In the genomic region with DNA sequence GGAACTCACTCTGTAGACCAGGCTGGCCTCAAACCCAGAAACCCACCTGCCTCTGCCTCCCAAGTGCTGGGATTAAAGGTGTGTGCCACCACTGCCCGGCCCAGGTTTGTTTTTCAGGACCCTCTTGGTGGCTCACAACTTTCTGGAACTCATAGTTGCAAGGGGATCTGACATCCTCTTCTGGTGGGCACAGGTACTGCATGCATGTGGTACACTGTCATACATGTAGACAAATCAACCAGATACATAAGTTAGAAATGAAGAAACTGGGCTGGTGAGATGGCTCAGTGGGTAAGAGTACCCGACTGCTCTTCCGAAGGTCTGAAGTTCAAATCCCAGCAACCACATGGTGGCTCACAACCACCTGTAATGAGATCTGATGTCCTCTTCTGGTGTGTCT, we compare ENCODE assay signal across 28 mouse cellular contexts. TPM values are rescaled to one million over a fixed set of nuclear protein-coding genes. Genes with fewer than 3 reads are reported as not detected.
DNase-seq lines count a peak whose midpoint lies in the region; ATAC-seq and TF ChIP-seq lines count a peak whose summit lies in the region.
"Not testable (repeated sequence)": the region's sequence is repeated elsewhere in the genome, so short reads cannot be mapped to it uniquely, and the experiment has no call there.
"Had no signal": no experiment of that assay in that cellular context is flagged by ENCODE, and none has a peak within 500 bp of the region (broad histone marks: within the 10 kb centered on the region; RNA-seq: fewer than 3 reads in every experiment).

No protein-coding gene starts in this region.

- peak; percentile 46 for TF ChIP-seq RAD21 in MEL (IDR thresholded peaks at IDR 0.05; ENCODE audit: low read depth, low read length)

- not testable (repeated sequence) for H3K36me3 ChIP-seq in MEL (ENCODE audit: control insufficient read depth in 1 of 2, insufficient read depth in 2 of 2, low read length in 2 of 2); forebrain, postnatal 0 days (ENCODE audit: insufficient read depth); liver, embryonic 14.5 days (replicated peaks; ENCODE audit: control insufficient read depth, insufficient read depth, low read depth); midbrain, postnatal 0 days (ENCODE audit: insufficient read depth, low read length)

- H3K4me3 ChIP-seq in MEL (ENCODE audit: control insufficient read depth in 1 of 2, insufficient read depth in 1 of 2, low read depth in 2 of 2, low read length in 2 of 2); forebrain, postnatal 0 days (ENCODE audit: low read depth, low read length); liver, embryonic 14.5 days (ENCODE audit: insufficient read depth in 1 of 2, low read depth in 2 of 2, low read length in 2 of 2); midbrain, postnatal 0 days (ENCODE audit: low read depth, low read length): not testable (repeated sequence)

- H3K9ac ChIP-seq in MEL (ENCODE audit: control insufficient read depth, low read depth, low read length, poor library complexity, severe bottlenecking); forebrain, postnatal 0 days; liver, embryonic 14.5 days (replicated peaks); midbrain, postnatal 0 days (replicated peaks; ENCODE audit: low read length, poor library complexity, severe bottlenecking): not testable (repeated sequence)

- peak; percentile 63; the same call in 1 of the 2 replicates for ATAC-seq in common myeloid progenitor, adult 5-6 weeks (replicated peaks; ENCODE audit: low read depth, poor library complexity, severe bottlenecking)
- ATAC-seq in forebrain, postnatal 0 days; liver, embryonic 14.5 days (ENCODE audit: insufficient read depth); midbrain, postnatal 0 days (ENCODE audit: low FRiP score): not testable (repeated sequence)

- not testable (repeated sequence) for H3K79me2 ChIP-seq in MEL (ENCODE audit: control insufficient read depth, insufficient read depth, low read length, poor library complexity)

- H3K27ac ChIP-seq in MEL (ENCODE audit: control insufficient read depth, low read depth, low read length); forebrain, postnatal 0 days (ENCODE audit: low read depth, low read length); liver, embryonic 14.5 days; midbrain, postnatal 0 days (ENCODE audit: low read depth, low read length): not testable (repeated sequence)

- not testable (repeated sequence) for H3K4me2 ChIP-seq in forebrain, postnatal 0 days (ENCODE audit: low read depth); liver, embryonic 14.5 days (ENCODE audit: low read depth); midbrain, postnatal 0 days (ENCODE audit: low read depth, low read length, poor library complexity, severe bottlenecking)

- DNase-seq in A20 (ENCODE audit: low read depth, low spot score) = peak; percentile 62
- DNase-seq in MEL (ENCODE audit: low read depth, low spot score) = peak; percentile 64
- not testable (repeated sequence) for DNase-seq in forebrain, postnatal 0 days; liver, embryonic 14.5 days (ENCODE audit: low read depth in 3 of 3, low spot score in 3 of 3); midbrain, postnatal 0 days (ENCODE audit: low spot score)
- peak; percentile 50 for DNase-seq in induced T-regulatory cell, adult 2 months (ENCODE audit: low read depth)
- DNase-seq in thymus, postnatal 10 days (ENCODE audit: low spot score in 2 of 2) = peak; percentile 23 to 46

- not testable (repeated sequence) for TF ChIP-seq EP300 in MEL (IDR thresholded peaks at IDR 0.05; ENCODE audit: low read depth in 1 of 2, low read length in 2 of 2); liver, embryonic 14.5 days (IDR thresholded peaks at IDR 0.05; ENCODE audit: low read depth)

- not testable (repeated sequence) for H3K27me3 ChIP-seq in MEL (ENCODE audit: control insufficient read depth in 1 of 2, insufficient read depth in 2 of 2, low read length in 2 of 2); forebrain, postnatal 0 days (ENCODE audit: insufficient read depth, low read length); liver, embryonic 14.5 days (ENCODE audit: control insufficient read depth, insufficient read depth, low read length); midbrain, postnatal 0 days (ENCODE audit: insufficient read depth, low read length)

- 74% methylated on average over 3 of the region's 3 CpGs for WGBS in forebrain, postnatal 0 days
- 52% methylated on average over 3 of the region's 3 CpGs for WGBS in liver, embryonic 14.5 days (ENCODE audit: insufficient replicate concordance)
- 77% methylated on average over 3 of the region's 3 CpGs for WGBS in midbrain, postnatal 0 days

- not testable (repeated sequence) for H3K9me3 ChIP-seq in MEL (replicated peaks; ENCODE audit: insufficient read depth, low read length); forebrain, postnatal 0 days (ENCODE audit: low read length); liver, embryonic 14.5 days (ENCODE audit: control insufficient read depth, low read length); midbrain, postnatal 0 days (ENCODE audit: low read length)

- not testable (repeated sequence) for H3K4me1 ChIP-seq in MEL (ENCODE audit: control insufficient read depth in 1 of 2, insufficient read depth in 2 of 2, low read length in 2 of 2); forebrain, postnatal 0 days (ENCODE audit: insufficient read depth); liver, embryonic 14.5 days (replicated peaks; ENCODE audit: control insufficient read depth in 2 of 2, insufficient read depth in 2 of 2, low read length in 1 of 2); midbrain, postnatal 0 days (ENCODE audit: insufficient read depth, low read length)

- not testable (repeated sequence) for TF ChIP-seq POLR2A in MEL (IDR thresholded peaks at IDR 0.05; ENCODE audit: control insufficient read depth in 1 of 2, insufficient read depth in 1 of 2, low read depth in 1 of 2, low read length in 2 of 2, poor library complexity in 1 of 2)

- peak; percentile 37 to 59 (median 54); a peak in 5 of 6 replicates for TF ChIP-seq CTCF in MEL (IDR thresholded peaks at IDR 0.05 in 2 of 3, conservative IDR thresholded peaks at IDR 0.05 in 1 of 3; ENCODE audit: control insufficient read depth in 1 of 3, insufficient read depth in 1 of 3, low read depth in 2 of 3, low read length in 3 of 3, poor library complexity in 1 of 3, severe bottlenecking in 1 of 3)
- peak; percentile 53 for TF ChIP-seq CTCF in forebrain, postnatal 0 days (IDR thresholded peaks at IDR 0.05; ENCODE audit: low read depth)
- TF ChIP-seq CTCF in liver, embryonic 14.5 days (IDR thresholded peaks at IDR 0.05; ENCODE audit: low read depth) = peak; percentile 48
- TF ChIP-seq CTCF in midbrain, postnatal 0 days (IDR thresholded peaks at IDR 0.05) = peak; percentile 53

RNA-seq across cellular contexts. Expression of a gene that starts 5.3 kb away (rescaled TPM):
- total RNA-seq in MEL (2012; rRNA removed) = not detected in 2 replicates
- not detected for polyA plus RNA-seq in MEL (2012; ENCODE audit: insufficient read depth in 1 of 2, insufficient read length in 2 of 2, low read depth in 1 of 2, low replicate concordance in 2 of 2, missing spikeins in 1 of 2)
- total RNA-seq in common myeloid progenitor, adult 5-6 weeks (2017) = not detected in 2 replicates
- total RNA-seq in forebrain, postnatal 0 days (2014; rRNA removed) = 12.9 and 21.1 TPM in 2 replicates
- polyA plus RNA-seq in forebrain, postnatal 0 days (2015; fragmentation: Nextera tagmentation; extraction: Ambion mirVana) = 17.6 and 20.0 TPM in 2 replicates
- polyA plus RNA-seq in liver, embryonic 14.5 days (2012; rRNA removed) = 0.04 and 0.14 TPM in 2 replicates
- polyA plus RNA-seq in liver, embryonic 14.5 days (2014; fragmentation: Nextera tagmentation; extraction: Ambion mirVana) = not detected in 2 replicates
- 16.1 and 25.0 TPM in 2 replicates for total RNA-seq in midbrain, postnatal 0 days (2014; rRNA removed)
- polyA plus RNA-seq in midbrain, postnatal 0 days (2015; fragmentation: Nextera tagmentation; extraction: Ambion mirVana) = 14.8 and 15.6 TPM in 2 replicates

RNA-seq across cellular contexts. Expression of a gene that starts 14.5 kb away (rescaled TPM):
- total RNA-seq in MEL (2012; rRNA removed) = not detected in 2 replicates
- polyA plus RNA-seq in MEL (2012; ENCODE audit: insufficient read depth in 1 of 2, insufficient read length in 2 of 2, low read depth in 1 of 2, low replicate concordance in 2 of 2, missing spikeins in 1 of 2) = not detected
- not detected in 2 replicates for total RNA-seq in common myeloid progenitor, adult 5-6 weeks (2017)
- total RNA-seq in forebrain, postnatal 0 days (2014; rRNA removed) = not detected in 2 replicates
- polyA plus RNA-seq in forebrain, postnatal 0 days (2015; fragmentation: Nextera tagmentation; extraction: Ambion mirVana) = not detected in 2 replicates
- polyA plus RNA-seq in liver, embryonic 14.5 days (2012; rRNA removed) = not detected in 2 replicates
- polyA plus RNA-seq in liver, embryonic 14.5 days (2014; fragmentation: Nextera tagmentation; extraction: Ambion mirVana) = not detected in 2 replicates
- not detected in 2 replicates for total RNA-seq in midbrain, postnatal 0 days (2014; rRNA removed)
- not detected in 2 replicates for polyA plus RNA-seq in midbrain, postnatal 0 days (2015; fragmentation: Nextera tagmentation; extraction: Ambion mirVana)
- total RNA-seq: adrenal gland, postnatal 10 days; gastrocnemius, postnatal 36 days; heart, postnatal 4 days; layer of hippocampus, adult 8-10 months; layer of hippocampus, postnatal 36 days; left cerebral cortex, postnatal 14 days had no signal
- polyA plus RNA-seq: cerebellum, adult 2 months; embryonic facial prominence, embryonic 10.5 days; forebrain, embryonic 10.5 days; heart, embryonic 15.5 days; hindbrain, embryonic 14.5 days; intestine, embryonic 15.5 days; limb, embryonic 13.5 days; liver, embryonic 12.5 days; lung, embryonic 15.5 days; macrophage; midbrain, embryonic 10.5 days; midbrain, embryonic 16.5 days; neural tube, embryonic 15.5 days; stomach, embryonic 15.5 days had no signal

RNA-seq across cellular contexts. Expression of a gene that starts 27.1 kb away (rescaled TPM):
- 191 and 192 TPM in 2 replicates for total RNA-seq in MEL (2012; rRNA removed)
- polyA plus RNA-seq in MEL (2012; ENCODE audit: insufficient read depth in 1 of 2, insufficient read length in 2 of 2, low read depth in 1 of 2, low replicate concordance in 2 of 2, missing spikeins in 1 of 2) = 100 to 1,000 TPM; 278 to 756 TPM
- total RNA-seq in common myeloid progenitor, adult 5-6 weeks (2017) = 33.6 and 73.2 TPM in 2 replicates
- total RNA-seq in forebrain, postnatal 0 days (2014; rRNA removed) = 32.2 and 41.9 TPM in 2 replicates
- polyA plus RNA-seq in forebrain, postnatal 0 days (2015; fragmentation: Nextera tagmentation; extraction: Ambion mirVana) = 30.9 and 31.6 TPM in 2 replicates
- 55.1 and 63.6 TPM in 2 replicates for polyA plus RNA-seq in liver, embryonic 14.5 days (2012; rRNA removed)
- 27.7 and 30.4 TPM in 2 replicates for polyA plus RNA-seq in liver, embryonic 14.5 days (2014; fragmentation: Nextera tagmentation; extraction: Ambion mirVana)
- 35.1 and 46.6 TPM in 2 replicates for total RNA-seq in midbrain, postnatal 0 days (2014; rRNA removed)
- polyA plus RNA-seq in midbrain, postnatal 0 days (2015; fragmentation: Nextera tagmentation; extraction: Ambion mirVana) = 31.3 and 31.4 TPM in 2 replicates

RNA-seq across cellular contexts. Expression of a gene that starts 47.1 kb away (rescaled TPM):
- total RNA-seq in MEL (2012; rRNA removed) = 0.10 and 0.12 TPM in 2 replicates
- polyA plus RNA-seq in MEL (2012; ENCODE audit: insufficient read depth in 1 of 2, insufficient read length in 2 of 2, low read depth in 1 of 2, low replicate concordance in 2 of 2, missing spikeins in 1 of 2) = under 1 TPM in 1 of 2 experiments, not detected in 1; 0.32 TPM
- total RNA-seq in common myeloid progenitor, adult 5-6 weeks (2017) = not detected in 2 replicates
- 69.4 and 75.6 TPM in 2 replicates for total RNA-seq in forebrain, postnatal 0 days (2014; rRNA removed)
- polyA plus RNA-seq in forebrain, postnatal 0 days (2015; fragmentation: Nextera tagmentation; extraction: Ambion mirVana) = 46.4 and 61.3 TPM in 2 replicates
- 2.3 and 4.0 TPM in 2 replicates for polyA plus RNA-seq in liver, embryonic 14.5 days (2012; rRNA removed)
- polyA plus RNA-seq in liver, embryonic 14.5 days (2014; fragmentation: Nextera tagmentation; extraction: Ambion mirVana) = 6.2 and 6.4 TPM in 2 replicates
- 86.9 and 92.3 TPM in 2 replicates for total RNA-seq in midbrain, postnatal 0 days (2014; rRNA removed)
- 67.6 and 68.0 TPM in 2 replicates for polyA plus RNA-seq in midbrain, postnatal 0 days (2015; fragmentation: Nextera tagmentation; extraction: Ambion mirVana)
- polyA plus RNA-seq: macrophage had no signal

Comparison
In these comparisons a context has a peak if more than half of its experiments do, and no peak if none do; other contexts are left out.
1. RNA of a gene that starts 5.3 kb away (total RNA-seq): 16.1 to 25.0 TPM in midbrain, postnatal 0 days and 12.9 to 21.1 TPM in forebrain, postnatal 0 days; not detected in MEL and not detected in common myeloid progenitor, adult 5-6 weeks; every median in the first group is over 10 times any median in the second.
2. Peak in every context shown above with its lines, with median percentiles within 50 percentile points of each other: CTCF ChIP-seq.